Mouse (Mus musculus): ENCODE results near the gene Parvg. TPM values are rescaled to one million over a fixed set of nuclear protein-coding genes. Genes with fewer than 3 reads are reported as not detected.

The Parvg gene
- total and polyA plus RNA-seq, 3 experiments: 58.8 to 142 TPM; not detected in 1

DNA sequence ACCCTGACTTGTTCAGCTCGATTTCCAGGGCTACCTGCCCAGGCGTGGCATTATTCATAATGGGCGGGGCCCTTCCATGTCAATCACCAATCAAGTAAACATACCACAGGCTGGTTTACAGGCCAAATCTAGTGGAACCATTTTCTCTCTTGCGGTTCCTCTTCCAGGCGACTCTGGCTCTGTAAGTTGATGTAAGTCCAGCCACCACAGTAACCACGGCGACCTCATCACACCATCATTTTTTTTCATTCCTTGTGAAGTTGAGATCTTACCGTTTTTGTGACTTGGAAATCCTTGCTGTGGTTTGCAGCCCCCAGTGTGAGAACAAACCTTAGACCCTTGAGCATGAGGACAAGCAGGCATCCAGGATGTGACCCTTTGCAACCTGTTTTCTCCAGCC, 43.5 kb upstream of the Parvg start:
- Histone ChIP-seq H3K4me1 (ENCODE audit: control insufficient read depth in 1 of 2, insufficient read depth in 2 of 2, low read length in 2 of 2) (no peaks in the 10 kb centered on the region), H3K27me3 (ENCODE audit: control insufficient read depth in 1 of 2, insufficient read depth in 2 of 2, low read length in 2 of 2) (no peaks in the 10 kb centered on the region), H3K4me3 (ENCODE audit: control insufficient read depth in 1 of 2, insufficient read depth in 1 of 2, low read depth in 2 of 2, low read length in 2 of 2) (no peak overlapping the region), H3K9me3 (replicated peaks; ENCODE audit: insufficient read depth, low read length) (no peaks in the 10 kb centered on the region), H3K79me2 (ENCODE audit: control insufficient read depth, insufficient read depth, low read length, poor library complexity) (no peaks in the 10 kb centered on the region), H3K36me3 (ENCODE audit: control insufficient read depth in 1 of 2, insufficient read depth in 2 of 2, low read length in 2 of 2) (no peaks in the 10 kb centered on the region), H3K9ac (ENCODE audit: control insufficient read depth, low read depth, low read length, poor library complexity, severe bottlenecking) (no peak overlapping the region), H3K27ac (ENCODE audit: control insufficient read depth, low read depth, low read length) (no peak overlapping the region)
- DNase-seq (ENCODE audit: low read depth, low spot score): no peak
- TF ChIP-seq E2F4 (IDR thresholded peaks at IDR 0.05; ENCODE audit: borderline replicate concordance, low read depth, low read length) (no peak), GATA1 (IDR thresholded peaks at IDR 0.05; ENCODE audit: low read depth, low read length) (no peak), EP300 (IDR thresholded peaks at IDR 0.05; ENCODE audit: low read depth in 1 of 2, low read length in 2 of 2) (no peak), HCFC1 (IDR thresholded peaks at IDR 0.05; ENCODE audit: low read depth, low read length) (no peak), NELFE (IDR thresholded peaks at IDR 0.05; ENCODE audit: low read depth, low read length) (no peak), POLR2AphosphoS5 (IDR thresholded peaks at IDR 0.05; ENCODE audit: borderline replicate concordance, low read depth, low read length) (no peak), CHD2 (IDR thresholded peaks at IDR 0.05; ENCODE audit: low read length) (no peak), RAD21 (IDR thresholded peaks at IDR 0.05; ENCODE audit: low read depth, low read length) (no peak), KAT2A (conservative IDR thresholded peaks at IDR 0.05; ENCODE audit: low read depth, low read length) (no peak), CHD1 (IDR thresholded peaks at IDR 0.05; ENCODE audit: low read depth, low read length) (no peak), MXI1 (IDR thresholded peaks at IDR 0.05; ENCODE audit: low read depth, low read length) (no peak), USF2 (IDR thresholded peaks at IDR 0.05; ENCODE audit: borderline replicate concordance in 1 of 2, insufficient read depth in 1 of 2, low read depth in 1 of 2, low read length in 2 of 2) (no peak), MYC (IDR thresholded peaks at IDR 0.05; ENCODE audit: low read depth, low read length) (no peak), POLR2AphosphoS2 (IDR thresholded peaks at IDR 0.05; ENCODE audit: low read length) (no peak), MAZ (IDR thresholded peaks at IDR 0.05; ENCODE audit: low read depth, low read length) (no peak), MEF2A (IDR thresholded peaks at IDR 0.05; ENCODE audit: extremely low read depth, insufficient replicate concordance, low read depth, low read length, poor library complexity, severe bottlenecking) (no peak), BHLHE40 (IDR thresholded peaks at IDR 0.05; ENCODE audit: borderline replicate concordance, low read depth, low read length) (no peak), ZNF384 (IDR thresholded peaks at IDR 0.05; ENCODE audit: low read depth, low read length) (no peak)

DNA sequence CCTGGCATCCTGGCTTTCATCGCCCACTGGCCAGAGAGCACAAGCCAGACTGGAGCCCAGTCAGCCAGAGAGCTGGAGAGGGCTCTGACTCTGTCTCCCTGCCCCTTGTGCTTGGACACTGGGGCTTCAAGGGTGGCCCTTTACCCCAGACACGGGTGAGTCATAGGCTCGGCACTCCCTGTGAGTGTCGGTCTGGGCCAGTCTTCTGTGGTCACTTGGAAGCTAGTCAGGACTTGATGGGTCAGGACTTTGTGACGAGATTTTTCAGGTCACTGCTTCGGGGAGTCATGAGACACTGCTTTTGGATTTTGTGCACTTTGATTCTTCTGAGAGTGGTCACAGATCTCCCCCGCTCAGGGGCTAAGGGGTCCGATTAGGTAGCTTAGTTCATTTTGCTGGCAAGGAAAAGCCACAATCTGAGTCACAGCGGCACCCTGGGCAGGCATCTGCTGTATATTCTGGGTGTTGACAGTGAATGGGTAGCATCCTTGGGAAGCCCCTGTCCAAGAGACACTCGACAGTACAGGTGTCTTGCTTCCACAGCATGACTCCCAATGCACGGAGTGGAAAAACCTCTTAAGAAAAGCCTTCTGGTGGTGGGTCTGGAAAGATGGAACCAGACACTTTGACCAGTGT, 43.0 kb upstream of the Parvg start:
- Histone ChIP-seq H3K27me3 (ENCODE audit: control insufficient read depth in 1 of 2, insufficient read depth in 2 of 2, low read length in 2 of 2) (no peaks in the 10 kb centered on the region), H3K4me3 (ENCODE audit: control insufficient read depth in 1 of 2, insufficient read depth in 1 of 2, low read depth in 2 of 2, low read length in 2 of 2) (no peak overlapping the region), H3K79me2 (ENCODE audit: control insufficient read depth, insufficient read depth, low read length, poor library complexity) (no peaks in the 10 kb centered on the region), H3K36me3 (ENCODE audit: control insufficient read depth in 1 of 2, insufficient read depth in 2 of 2, low read length in 2 of 2) (no peaks in the 10 kb centered on the region), H3K27ac (ENCODE audit: control insufficient read depth, low read depth, low read length) (no peak overlapping the region), H3K4me1 (ENCODE audit: control insufficient read depth in 1 of 2, insufficient read depth in 2 of 2, low read length in 2 of 2) (no peaks in the 10 kb centered on the region), H3K9ac (ENCODE audit: control insufficient read depth, low read depth, low read length, poor library complexity, severe bottlenecking) (no peak overlapping the region), H3K9me3 (replicated peaks; ENCODE audit: insufficient read depth, low read length) (no peaks in the 10 kb centered on the region)
- DNase-seq (ENCODE audit: low read depth, low spot score): no peak
- TF ChIP-seq ETS1 (IDR thresholded peaks at IDR 0.05; ENCODE audit: low read depth, low read length) (no peak), MEF2A (IDR thresholded peaks at IDR 0.05; ENCODE audit: extremely low read depth, insufficient replicate concordance, low read depth, low read length, poor library complexity, severe bottlenecking) (no peak), USF1 (IDR thresholded peaks at IDR 0.05; ENCODE audit: low read depth, low read length) (no peak)

Measured in MEL (cell line).